Mouse (Mus musculus) hindbrain, embryonic 13.5 days (tissue): ENCODE measurements around the gene Nipal3. TPM values are rescaled to one million over a fixed set of nuclear protein-coding genes. Genes with fewer than 3 reads are reported as not detected.

Experiments used
- ATAC-seq: fragments of 200-750 bp; cut with Nextera tagmentation; 2 replicates; pipeline ENCODE4 v1.8.0; 2017; ENCODE audit warnings: moderate TSS enrichment; ENCODE audit not compliant: low FRiP score
- H3K27ac ChIP-seq: fragments of 300-500 bp; sonication (generic); 2 replicates; pipeline ENCODE4 v1.5.1; 2015; ENCODE audit warnings: inconsistent platforms, mild to moderate bottlenecking, moderate library complexity
- H3K27me3 ChIP-seq: fragments of 300-500 bp; sonication (generic); 2 replicates; pipeline ENCODE4 v1.6.1; 2015; ENCODE audit warnings: mild to moderate bottlenecking, inconsistent platforms
- H3K36me3 ChIP-seq: fragments of 300-500 bp; sonication (generic); 2 replicates; pipeline ENCODE4 v1.6.1; 2015; ENCODE audit warnings: mild to moderate bottlenecking, inconsistent platforms
- H3K4me1 ChIP-seq: fragments of 300-500 bp; sonication (generic); replicated peaks from 2 replicates; pipeline ENCODE4 v1.6.1; 2015; ENCODE audit warnings: inconsistent platforms
- H3K4me2 ChIP-seq: fragments of 300-500 bp; sonication (generic); 2 replicates; pipeline ENCODE4 v1.6.1; 2015; ENCODE audit warnings: inconsistent platforms, mild to moderate bottlenecking, moderate library complexity
- H3K4me3 ChIP-seq: fragments of 300-500 bp; sonication (generic); 2 replicates; pipeline ENCODE4 v1.5.1; 2015; ENCODE audit warnings: mild to moderate bottlenecking, inconsistent platforms
- H3K9ac ChIP-seq: fragments of 300-500 bp; sonication (generic); 2 replicates; pipeline ENCODE4 v1.6.1; 2015; ENCODE audit warnings: mild to moderate bottlenecking, inconsistent platforms
- H3K9me3 ChIP-seq: fragments of 300-500 bp; sonication (generic); 2 replicates; pipeline ENCODE4 v1.6.1; 2016; ENCODE audit warnings: inconsistent platforms
- WGBS: fragments of 180-500 bp; shearing (Covaris S2); methylation state at CpG from one replicate; pipeline ENCODE4 v1.1.7; 2015; 5-methylcytosine and 5-hydroxymethylcytosine counted together
- polyA plus RNA-seq: library from polyadenylated mRNA; unstranded; fragments of >200 nt; fragmentation: Nextera tagmentation; extraction: Ambion mirVana; gene quantifications from 2 replicates; pipeline ENCODE4 v1.2.1, GENCODE M21; 2015

Gene Nipal3
- polyA plus RNA-seq, 1 experiment from 2014 or later: 6.5 TPM

GRCm38 (mm10) chr4:135523939-135524338 lies 29.1 kb upstream of the Nipal3 start:
- peaks cover 28% of the 10 kb centered on the region for H3K4me1 ChIP-seq
- no peak overlapping the region for H3K27ac ChIP-seq
- no peak overlapping the region for H3K4me2 ChIP-seq
- H3K4me3 ChIP-seq: no peak overlapping the region
- H3K36me3 ChIP-seq: no peaks in the 10 kb centered on the region
- 3% methylated on average over 6 of the region's 7 CpGs for WGBS
- no peak overlapping the region for H3K9ac ChIP-seq
- no peaks in the 10 kb centered on the region for H3K9me3 ChIP-seq
- ATAC-seq: no peak
- H3K27me3 ChIP-seq: peaks cover 17% of the 10 kb centered on the region; the same call in 1 of the 2 replicates

- no peaks in the 10 kb centered on the region for H3K36me3 ChIP-seq
- peaks cover 13% of the 10 kb centered on the region; the same call in 1 of the 2 replicates for H3K4me1 ChIP-seq
- H3K9ac ChIP-seq: no peak overlapping the region
- ATAC-seq: no peak
- H3K27ac ChIP-seq: no peak overlapping the region
- H3K4me3 ChIP-seq: no peak overlapping the region
- H3K9me3 ChIP-seq: no peaks in the 10 kb centered on the region
- 86% methylated on average over 9 of the region's 9 CpGs for WGBS
- 0 out of 2 replicates have a peak, but pooled peaks cover 11% of the 10 kb centered on the region for H3K27me3 ChIP-seq
- H3K4me2 ChIP-seq: no peak overlapping the region
Observed at GRCm38 (mm10) chr4:135520421-135520820, 25.6 kb upstream of the Nipal3 start.

- 82% methylated on average over 12 of the region's 12 CpGs for WGBS
- no peak for ATAC-seq
Observed at GRCm38 (mm10) chr4:135518135-135518534, 23.3 kb upstream of the Nipal3 start.

GRCm38 (mm10) chr4:135516351-135517316 lies 21.8 kb upstream of the Nipal3 start:
- ATAC-seq: no peak
- 56% methylated on average over 15 of the region's 15 CpGs for WGBS
- no peak overlapping the region for H3K4me2 ChIP-seq
- H3K27me3 ChIP-seq: 0 out of 2 replicates have a peak, but pooled peaks cover 4% of the 10 kb centered on the region
- no peak overlapping the region for H3K4me3 ChIP-seq
- no peaks in the 10 kb centered on the region for H3K4me1 ChIP-seq
- no peak overlapping the region for H3K9ac ChIP-seq
- H3K9me3 ChIP-seq: no peaks in the 10 kb centered on the region
- H3K27ac ChIP-seq: no peak overlapping the region
- no peaks in the 10 kb centered on the region for H3K36me3 ChIP-seq

More at GRCm38 (mm10) chr4:135518135-135518534, 23.3 kb upstream of the Nipal3 start:
- Histone ChIP-seq H3K4me2 (no peak overlapping the region), H3K27me3 (0 out of 2 replicates have a peak, but pooled peaks cover 4% of the 10 kb centered on the region), H3K27ac (no peak overlapping the region), H3K9me3 (no peaks in the 10 kb centered on the region), H3K36me3 (no peaks in the 10 kb centered on the region), H3K4me1 (no peaks in the 10 kb centered on the region), H3K4me3 (no peak overlapping the region), H3K9ac (no peak overlapping the region)

GRCm38 (mm10) chr4:135514925-135515324 lies 20.1 kb upstream of the Nipal3 start:
- Histone ChIP-seq H3K4me3 (no peak overlapping the region), H3K36me3 (no peaks in the 10 kb centered on the region), H3K9ac (no peak overlapping the region), H3K9me3 (no peaks in the 10 kb centered on the region), H3K27me3 (no peaks in the 10 kb centered on the region), H3K4me1 (no peaks in the 10 kb centered on the region), H3K4me2 (no peak overlapping the region), H3K27ac (no peak overlapping the region)
- 67% methylated on average over 14 of the region's 14 CpGs for WGBS
- ATAC-seq: no peak

GRCm38 (mm10) chr4:135513865-135514264 lies 19.0 kb upstream of the Nipal3 start:
- 88% methylated on average over 7 of the region's 7 CpGs for WGBS

GRCm38 (mm10) chr4:135509515-135509914 lies 14.7 kb upstream of the Nipal3 start:
- H3K27ac ChIP-seq: no peak overlapping the region
- H3K36me3 ChIP-seq: no peaks in the 10 kb centered on the region
- 66% methylated on average over 12 of the region's 12 CpGs for WGBS
- H3K9me3 ChIP-seq: no peaks in the 10 kb centered on the region
- H3K4me2 ChIP-seq: no peak overlapping the region
- no peak overlapping the region for H3K4me3 ChIP-seq
- no peak overlapping the region for H3K9ac ChIP-seq
- peaks cover 9% of the 10 kb centered on the region; the same call in 1 of the 2 replicates for H3K4me1 ChIP-seq
- ATAC-seq: no peak
- H3K27me3 ChIP-seq: no peaks in the 10 kb centered on the region

More at GRCm38 (mm10) chr4:135513865-135514264, 19.0 kb upstream of the Nipal3 start:
- no peak overlapping the region for H3K9ac ChIP-seq
- no peak overlapping the region for H3K27ac ChIP-seq
- no peak overlapping the region for H3K4me3 ChIP-seq
- H3K27me3 ChIP-seq: no peaks in the 10 kb centered on the region
- H3K9me3 ChIP-seq: no peaks in the 10 kb centered on the region
- H3K4me1 ChIP-seq: 0 out of 2 replicates have a peak, but pooled peaks cover under 1% of the 10 kb centered on the region
- no peaks in the 10 kb centered on the region for H3K36me3 ChIP-seq
- ATAC-seq: no peak
- H3K4me2 ChIP-seq: no peak overlapping the region

GRCm38 (mm10) chr4:135508419-135509039 lies 13.7 kb upstream of the Nipal3 start:
- peak overlapping the region; percentile 49; the same call in 1 of the 2 replicates for H3K9ac ChIP-seq
- H3K27ac ChIP-seq: no peak overlapping the region
- peak overlapping the region; percentile 42 for H3K4me2 ChIP-seq
- ATAC-seq: no peak
- 0 out of 2 replicates have a peak overlapping the region, but pooled peaks have one; percentile 2 for H3K4me3 ChIP-seq
- peaks cover 9% of the 10 kb centered on the region; the same call in 1 of the 2 replicates for H3K4me1 ChIP-seq
- no peaks in the 10 kb centered on the region for H3K9me3 ChIP-seq
- H3K36me3 ChIP-seq: no peaks in the 10 kb centered on the region
- no peaks in the 10 kb centered on the region for H3K27me3 ChIP-seq
- 14% methylated on average over 13 of the region's 13 CpGs for WGBS

GRCm38 (mm10) chr4:135507547-135508350 lies 12.9 kb upstream of the Nipal3 start:
- Histone ChIP-seq H3K4me3 (peak overlapping the region; percentile 20), H3K9ac (peak overlapping the region; percentile 30; the same call in 1 of the 2 replicates), H3K27ac (no peak overlapping the region), H3K4me2 (peak overlapping the region; percentile 50), H3K9me3 (no peaks in the 10 kb centered on the region), H3K27me3 (no peaks in the 10 kb centered on the region), H3K4me1 (peaks cover 9% of the 10 kb centered on the region; the same call in 1 of the 2 replicates), H3K36me3 (no peaks in the 10 kb centered on the region)
- peak; percentile 65 for ATAC-seq
- 12% methylated on average over 22 of the region's 22 CpGs for WGBS

- no peak overlapping the region for H3K4me2 ChIP-seq
- no peaks in the 10 kb centered on the region for H3K27me3 ChIP-seq
- ATAC-seq: no peak
- H3K27ac ChIP-seq: no peak overlapping the region
- H3K36me3 ChIP-seq: no peaks in the 10 kb centered on the region
- WGBS: 78% methylated on average over 11 of the region's 11 CpGs
- H3K9me3 ChIP-seq: no peaks in the 10 kb centered on the region
- no peak overlapping the region for H3K9ac ChIP-seq
- peaks cover 9% of the 10 kb centered on the region; the same call in 1 of the 2 replicates for H3K4me1 ChIP-seq
- no peak overlapping the region for H3K4me3 ChIP-seq
Observed at GRCm38 (mm10) chr4:135505794-135506193, 11.0 kb upstream of the Nipal3 start.

- WGBS: 46% methylated on average over 4 of the region's 4 CpGs
- Histone ChIP-seq H3K4me3 (no peak overlapping the region), H3K27ac (no peak overlapping the region), H3K4me2 (no peak overlapping the region), H3K36me3 (no peaks in the 10 kb centered on the region), H3K27me3 (0 out of 2 replicates have a peak, but pooled peaks cover 3% of the 10 kb centered on the region), H3K4me1 (no peaks in the 10 kb centered on the region), H3K9me3 (no peaks in the 10 kb centered on the region), H3K9ac (no peak overlapping the region)
- no peak for ATAC-seq
Observed at GRCm38 (mm10) chr4:135501587-135501986, 6.7 kb upstream of the Nipal3 start.
